In the genomic region with DNA sequence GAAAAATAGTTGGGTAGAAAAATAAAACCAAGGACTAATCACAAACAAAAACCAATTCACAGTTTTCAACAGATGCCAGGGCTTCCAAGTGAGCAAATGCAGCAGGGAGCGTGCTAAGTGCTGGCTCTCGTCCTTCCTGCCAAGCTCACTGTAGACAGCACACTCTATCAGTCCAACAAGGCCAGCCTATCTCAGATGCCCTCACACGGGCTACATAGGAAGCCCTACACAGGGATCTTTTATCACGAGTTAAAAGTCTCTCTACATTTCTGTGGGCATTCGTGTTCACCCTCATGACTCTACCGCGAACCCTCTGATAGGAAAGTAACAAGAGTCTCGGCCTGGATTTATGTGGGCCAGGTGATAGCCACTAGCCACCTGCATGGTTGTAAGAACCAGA, we compare ENCODE assay signal across 13 mouse cellular contexts.
A peak's percentile ranks its signal among the peaks of the same experiment; 100 is the strongest.
DNase-seq lines count a peak whose midpoint lies in the region; ATAC-seq and TF ChIP-seq lines count a peak whose summit lies in the region.
"Had no signal": no experiment of that assay in that cellular context is flagged by ENCODE, and none has a peak within 500 bp of the region (broad histone marks: within the 10 kb centered on the region; RNA-seq: fewer than 3 reads in every experiment).

No protein-coding gene starts in this region.

- peaks cover 27% of the 10 kb centered on the region for H3K4me1 ChIP-seq in lung, embryonic 15.5 days
- H3K4me1 ChIP-seq in brown adipose tissue, adult 24 weeks (ENCODE audit: control insufficient read depth, insufficient read depth, insufficient read length, low read length), result peaks cover 6% of the 10 kb centered on the region
- peaks cover 28% of the 10 kb centered on the region for H3K4me1 ChIP-seq in heart, embryonic 16.5 days (ENCODE audit: control insufficient read depth, insufficient read depth, low read length)
- peaks cover 20% of the 10 kb centered on the region; the same call in 1 of the 2 replicates for H3K4me1 ChIP-seq in liver, embryonic 12.5 days

- H3K4me2 ChIP-seq in lung, embryonic 15.5 days, result no peak overlapping the region
- H3K4me2 ChIP-seq in heart, embryonic 16.5 days (ENCODE audit: low read depth, low read length), result peak overlapping the region; percentile 44
- no peak overlapping the region for H3K4me2 ChIP-seq in liver, embryonic 12.5 days
- H3K4me2 ChIP-seq: hindbrain, embryonic 15.5 days; liver, embryonic 13.5 days had no signal

- WGBS in lung, embryonic 15.5 days, result 43% methylated on average over 8 of the region's 8 CpGs
- 36% methylated on average over 8 of the region's 8 CpGs for WGBS in heart, embryonic 16.5 days
- WGBS in liver, embryonic 12.5 days (ENCODE audit: insufficient replicate concordance), result 61% methylated on average over 8 of the region's 8 CpGs

- no peaks in the 10 kb centered on the region for H3K9me3 ChIP-seq in lung, embryonic 15.5 days
- H3K9me3 ChIP-seq in heart, embryonic 16.5 days (replicated peaks; ENCODE audit: control insufficient read depth, low read length), result peaks cover 4% of the 10 kb centered on the region
- H3K9me3 ChIP-seq in liver, embryonic 12.5 days (replicated peaks), result no peaks in the 10 kb centered on the region
- H3K9me3 ChIP-seq: hindbrain, embryonic 15.5 days; liver, embryonic 13.5 days had no signal

- no peaks in the 10 kb centered on the region for H3K36me3 ChIP-seq in lung, embryonic 15.5 days
- H3K36me3 ChIP-seq in heart, embryonic 16.5 days (ENCODE audit: control insufficient read depth, insufficient read depth), result no peaks in the 10 kb centered on the region
- no peaks in the 10 kb centered on the region for H3K36me3 ChIP-seq in liver, embryonic 12.5 days
- H3K36me3 ChIP-seq: hindbrain, embryonic 15.5 days; liver, embryonic 13.5 days had no signal

- no peak overlapping the region for H3K4me3 ChIP-seq in gastrocnemius, adult 2 months
- H3K4me3 ChIP-seq in lung, embryonic 15.5 days, result no peak overlapping the region
- no peak overlapping the region for H3K4me3 ChIP-seq in brown adipose tissue, adult 24 weeks (ENCODE audit: insufficient read depth, low read depth, low read length)
- H3K4me3 ChIP-seq in heart, embryonic 16.5 days (ENCODE audit: low read length), result 0 out of 2 replicates have a peak overlapping the region, but pooled peaks have one; percentile 18
- no peak overlapping the region for H3K4me3 ChIP-seq in liver, embryonic 12.5 days
- H3K4me3 ChIP-seq: hindbrain, embryonic 15.5 days; liver, embryonic 13.5 days had no signal

- no peak for ATAC-seq in lung, embryonic 15.5 days (ENCODE audit: borderline replicate concordance, extremely low read depth, low FRiP score, low TSS enrichment)
- peak; percentile 75 for ATAC-seq in heart, embryonic 16.5 days (replicated peaks; ENCODE audit: extremely low read depth, insufficient read depth, low FRiP score)
- ATAC-seq in liver, embryonic 12.5 days, result no peak

- H3K27ac ChIP-seq in gastrocnemius, adult 2 months, result 0 out of 2 replicates have a peak overlapping the region, but pooled peaks have one; percentile 65
- H3K27ac ChIP-seq in lung, embryonic 15.5 days, result peak overlapping the region; percentile 95
- peak overlapping the region; percentile 17; the same call in 1 of the 2 replicates for H3K27ac ChIP-seq in brown adipose tissue, adult 24 weeks (replicated peaks; ENCODE audit: low read depth, low read length)
- H3K27ac ChIP-seq in heart, embryonic 16.5 days (ENCODE audit: low read length), result peak overlapping the region; percentile 92
- H3K27ac ChIP-seq in liver, embryonic 12.5 days, result no peak overlapping the region
- H3K27ac ChIP-seq: liver, embryonic 13.5 days had no signal

- DNase-seq in gastrocnemius, adult 2 months, result no peak
- no peak for DNase-seq in gastrocnemius, adult 18-20 months (ENCODE audit: low spot score)
- no peak for DNase-seq in lung, postnatal 4 days
- DNase-seq in thymus, postnatal 36 days, result no peak
- DNase-seq: adrenal gland, postnatal 14 days; kidney, adult 9 months; liver, embryonic 13.5 days; thymus, adult 2 months had no signal

- H3K9ac ChIP-seq in lung, embryonic 15.5 days, result no peak overlapping the region
- H3K9ac ChIP-seq in heart, embryonic 16.5 days (ENCODE audit: low read length), result 0 out of 2 replicates have a peak overlapping the region, but pooled peaks have one; percentile 7
- no peak overlapping the region for H3K9ac ChIP-seq in liver, embryonic 12.5 days
- H3K9ac ChIP-seq: hindbrain, embryonic 15.5 days; liver, embryonic 13.5 days had no signal

- intact Hi-C loops in gastrocnemius, adult 2 months (cut with DNase I), result no loop called here

- H3K27me3 ChIP-seq in lung, embryonic 15.5 days, result no peaks in the 10 kb centered on the region
- H3K27me3 ChIP-seq in heart, embryonic 16.5 days (ENCODE audit: control insufficient read depth, insufficient read depth, low read length), result no peaks in the 10 kb centered on the region
- no peaks in the 10 kb centered on the region for H3K27me3 ChIP-seq in liver, embryonic 12.5 days (replicated peaks)
- H3K27me3 ChIP-seq: hindbrain, embryonic 15.5 days; liver, embryonic 13.5 days had no signal

- no peak for TF ChIP-seq CTCF in gastrocnemius, adult 2 months (IDR thresholded peaks at IDR 0.05)
